Mouse (Mus musculus) CH12.LX (cell line): ENCODE results near the gene Oprd1.

Source experiments
- CTCF ChIP-seq, 2 experiments: IDR thresholded peaks in 1 of 2; conservative IDR thresholded peaks in 1 of 2; 2 replicates each; pipeline ENCODE4 v1.5.1; 2011 to 2012; ENCODE audit warnings: low read depth in 2 of 2, low read length in 2 of 2, improper control_type of control experiment in 1 of 2, inconsistent platforms in 1 of 2, mild to moderate bottlenecking in 1 of 2, moderate library complexity in 1 of 2
- HCFC1 ChIP-seq: IDR thresholded peaks from 2 replicates; pipeline ENCODE4 v1.6.1; 2012; ENCODE audit warnings: low read depth, mild to moderate bottlenecking, inconsistent platforms, low read length, improper control_type of control experiment
- MAFK ChIP-seq: IDR thresholded peaks from 2 replicates; pipeline ENCODE4 v1.6.1; 2011; ENCODE audit warnings: low read length, improper control_type of control experiment; ENCODE audit not compliant: insufficient replicate concordance
- MAX ChIP-seq: IDR thresholded peaks from 2 replicates; pipeline ENCODE4 v1.6.1; 2011; ENCODE audit warnings: low read length, improper control_type of control experiment

- TF ChIP-seq MAX (no peak), CTCF (conservative IDR thresholded peaks at IDR 0.05 in 1 of 2, IDR thresholded peaks at IDR 0.05 in 1 of 2; ENCODE audit: low read depth in 2 of 2, low read length in 2 of 2) (no peak), HCFC1 (no peak), MAFK (no peak)
Observed at GRCm38 (mm10) chr4:132085114-132085513, 59.2 kb downstream of the Oprd1 start.
